18 mouse cellular contexts compared by ENCODE assay signal in the genomic region with DNA sequence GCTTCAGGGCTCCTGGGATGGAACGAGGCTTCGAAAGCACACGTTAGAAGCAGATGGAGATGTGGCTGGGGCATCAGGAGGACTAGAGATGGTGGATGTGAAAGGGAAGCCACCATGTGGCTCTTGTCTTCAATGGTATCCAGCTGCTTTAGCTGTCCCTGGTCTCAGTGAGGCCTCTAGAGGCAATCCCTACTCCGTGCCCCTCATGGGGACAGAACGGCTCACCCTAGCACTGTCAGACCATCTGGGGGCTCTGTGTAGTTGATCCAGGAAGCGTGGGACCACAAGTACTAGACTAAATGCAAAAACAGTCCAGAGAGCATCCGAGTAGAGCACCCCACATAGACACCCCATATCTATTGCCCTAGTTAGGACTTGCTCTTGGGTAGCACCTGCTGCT. TPM values are rescaled to one million over a fixed set of nuclear protein-coding genes. Genes with fewer than 3 reads are reported as not detected.
DNase-seq lines count a peak whose midpoint lies in the region; ATAC-seq and TF ChIP-seq lines count a peak whose summit lies in the region.
"Had no signal": no experiment of that assay in that cellular context is flagged by ENCODE, and none has a peak within 500 bp of the region (broad histone marks: within the 10 kb centered on the region; RNA-seq: fewer than 3 reads in every experiment).

No protein-coding gene starts in this region.

- H3K27me3 ChIP-seq in embryonic facial prominence, embryonic 12.5 days: no peaks in the 10 kb centered on the region
- H3K27me3 ChIP-seq in embryonic facial prominence, embryonic 10.5 days (replicated peaks; ENCODE audit: low read depth, poor library complexity, severe bottlenecking): no peaks in the 10 kb centered on the region
- no peaks in the 10 kb centered on the region for H3K27me3 ChIP-seq in heart, postnatal 0 days (ENCODE audit: control insufficient read depth, insufficient read depth, low read length)
- H3K27me3 ChIP-seq in heart, embryonic 10.5 days (ENCODE audit: insufficient read depth, poor library complexity, severe bottlenecking): no peaks in the 10 kb centered on the region
- H3K27me3 ChIP-seq in lung, embryonic 14.5 days (ENCODE audit: insufficient read depth, low read length): no peaks in the 10 kb centered on the region
- H3K27me3 ChIP-seq in stomach, embryonic 15.5 days (replicated peaks): no peaks in the 10 kb centered on the region
- H3K27me3 ChIP-seq: forebrain, embryonic 13.5 days; midbrain, embryonic 15.5 days had no signal

- 84% methylated on average over 7 of the region's 7 CpGs for WGBS in embryonic facial prominence, embryonic 12.5 days
- 93% methylated on average over 7 of the region's 7 CpGs for WGBS in embryonic facial prominence, embryonic 10.5 days
- WGBS in heart, postnatal 0 days: 71% methylated on average over 7 of the region's 7 CpGs
- WGBS in heart, embryonic 10.5 days: 81% methylated on average over 7 of the region's 7 CpGs
- 81% methylated on average over 7 of the region's 7 CpGs for WGBS in lung, embryonic 14.5 days
- WGBS in lung, adult 2 months: 78% methylated on average over 7 of the region's 7 CpGs
- WGBS in stomach, embryonic 15.5 days: 72% methylated on average over 7 of the region's 7 CpGs

- H3K9ac ChIP-seq in embryonic facial prominence, embryonic 12.5 days: no peak overlapping the region
- H3K9ac ChIP-seq in heart, postnatal 0 days (replicated peaks; ENCODE audit: low read depth, low read length): no peak overlapping the region
- H3K9ac ChIP-seq in lung, embryonic 14.5 days: no peak overlapping the region
- H3K9ac ChIP-seq in stomach, embryonic 15.5 days: no peak overlapping the region
- H3K9ac ChIP-seq: forebrain, embryonic 13.5 days; hindbrain, embryonic 14.5 days; midbrain, embryonic 15.5 days had no signal

- no peak overlapping the region for H3K4me3 ChIP-seq in embryonic facial prominence, embryonic 12.5 days
- no peak overlapping the region for H3K4me3 ChIP-seq in embryonic facial prominence, embryonic 10.5 days
- no peak overlapping the region for H3K4me3 ChIP-seq in heart, postnatal 0 days (ENCODE audit: low read depth, low read length)
- no peak overlapping the region for H3K4me3 ChIP-seq in heart, embryonic 10.5 days
- H3K4me3 ChIP-seq in lung, embryonic 14.5 days (ENCODE audit: low read depth, low read length): no peak overlapping the region
- no peak overlapping the region for H3K4me3 ChIP-seq in lung, adult 2 months (replicated peaks; ENCODE audit: extremely low read depth, low read depth, low read length)
- no peak overlapping the region for H3K4me3 ChIP-seq in stomach, embryonic 15.5 days (replicated peaks)
- H3K4me3 ChIP-seq: erythroblast, embryonic 14.5 days; forebrain, embryonic 13.5 days; midbrain, embryonic 15.5 days; myocyte had no signal

- no peaks in the 10 kb centered on the region for H3K4me1 ChIP-seq in embryonic facial prominence, embryonic 12.5 days
- H3K4me1 ChIP-seq in embryonic facial prominence, embryonic 10.5 days: no peaks in the 10 kb centered on the region
- H3K4me1 ChIP-seq in heart, postnatal 0 days (ENCODE audit: control insufficient read depth, insufficient read depth): no peaks in the 10 kb centered on the region
- H3K4me1 ChIP-seq in heart, embryonic 10.5 days: peaks cover 21% of the 10 kb centered on the region
- no peaks in the 10 kb centered on the region for H3K4me1 ChIP-seq in lung, embryonic 14.5 days (ENCODE audit: insufficient read depth)
- no peaks in the 10 kb centered on the region for H3K4me1 ChIP-seq in lung, adult 2 months (ENCODE audit: control insufficient read depth, insufficient read depth, low read length)
- H3K4me1 ChIP-seq in stomach, embryonic 15.5 days: peaks cover 9% of the 10 kb centered on the region; the same call in 1 of the 2 replicates
- H3K4me1 ChIP-seq: forebrain, embryonic 13.5 days; midbrain, embryonic 15.5 days had no signal

- no peak for DNase-seq in embryonic facial prominence, embryonic 10.5 days (ENCODE audit: low spot score)
- DNase-seq in heart, postnatal 0 days (ENCODE audit: low spot score): no peak
- no peak for DNase-seq in heart, embryonic 10.5 days (ENCODE audit: low spot score)
- DNase-seq in lung, embryonic 14.5 days: no peak
- no peak for DNase-seq in lung, adult 2 months
- no peak for DNase-seq in gastrocnemius, adult 18-20 months (ENCODE audit: low spot score)
- DNase-seq: cerebellum, adult 2 months; cerebellum, postnatal 36 days; kidney, adult 11 months; right cerebral cortex, postnatal 14 days; thymus, postnatal 25 days had no signal

- TF ChIP-seq EP300 in heart, postnatal 0 days (IDR thresholded peaks at IDR 0.05; ENCODE audit: low read depth): no peak

- H3K27ac ChIP-seq in embryonic facial prominence, embryonic 12.5 days: 0 out of 2 replicates have a peak overlapping the region, but pooled peaks have one; percentile 11
- H3K27ac ChIP-seq in embryonic facial prominence, embryonic 10.5 days (replicated peaks): no peak overlapping the region
- H3K27ac ChIP-seq in heart, postnatal 0 days (ENCODE audit: low read depth): peak overlapping the region; percentile 39
- no peak overlapping the region for H3K27ac ChIP-seq in heart, embryonic 10.5 days
- peak overlapping the region; percentile 64 for H3K27ac ChIP-seq in lung, embryonic 14.5 days (ENCODE audit: low read depth)
- H3K27ac ChIP-seq in stomach, embryonic 15.5 days: peak overlapping the region; percentile 77; the same call in 1 of the 2 replicates
- H3K27ac ChIP-seq: forebrain, embryonic 13.5 days; hindbrain, embryonic 14.5 days; midbrain, embryonic 15.5 days had no signal

- TF ChIP-seq POLR2A in lung, adult 2 months (IDR thresholded peaks at IDR 0.05; ENCODE audit: borderline replicate concordance, extremely low read depth, low read depth, low read length): no peak

- TF ChIP-seq CTCF in heart, postnatal 0 days (IDR thresholded peaks at IDR 0.05; ENCODE audit: low read depth): no peak
- no peak for TF ChIP-seq CTCF in lung, embryonic 14.5 days (IDR thresholded peaks at IDR 0.05; ENCODE audit: low read depth)
- no peak for TF ChIP-seq CTCF in lung, adult 2 months (IDR thresholded peaks at IDR 0.05; ENCODE audit: insufficient read depth, low read length)

- ATAC-seq in embryonic facial prominence, embryonic 12.5 days (ENCODE audit: insufficient number of reproducible peaks, insufficient read depth, low FRiP score, low TSS enrichment): peak; percentile 32; the same call in 1 of the 2 replicates
- no peak for ATAC-seq in heart, postnatal 0 days (ENCODE audit: insufficient read depth, low read depth)
- peak; percentile 45; the same call in 1 of the 2 replicates for ATAC-seq in lung, embryonic 14.5 days (ENCODE audit: insufficient read depth)
- ATAC-seq in stomach, embryonic 15.5 days (ENCODE audit: insufficient read depth, low FRiP score, low read depth): peak; percentile 16; the same call in 1 of the 2 replicates
- ATAC-seq: forebrain, embryonic 13.5 days; midbrain, embryonic 15.5 days had no signal

- peaks cover 41% of the 10 kb centered on the region for H3K36me3 ChIP-seq in embryonic facial prominence, embryonic 12.5 days
- peaks cover 79% of the 10 kb centered on the region for H3K36me3 ChIP-seq in embryonic facial prominence, embryonic 10.5 days (replicated peaks)
- no peaks in the 10 kb centered on the region for H3K36me3 ChIP-seq in heart, postnatal 0 days (replicated peaks; ENCODE audit: control insufficient read depth, insufficient read depth, low read length)
- H3K36me3 ChIP-seq in heart, embryonic 10.5 days: peaks cover 11% of the 10 kb centered on the region
- peaks cover 17% of the 10 kb centered on the region for H3K36me3 ChIP-seq in lung, embryonic 14.5 days (ENCODE audit: insufficient read depth)
- H3K36me3 ChIP-seq in stomach, embryonic 15.5 days: peaks cover 3% of the 10 kb centered on the region; the same call in 1 of the 2 replicates

- no peak overlapping the region for H3K4me2 ChIP-seq in embryonic facial prominence, embryonic 12.5 days (replicated peaks)
- no peak overlapping the region for H3K4me2 ChIP-seq in heart, postnatal 0 days (ENCODE audit: low read depth, low read length)
- no peak overlapping the region for H3K4me2 ChIP-seq in lung, embryonic 14.5 days
- H3K4me2 ChIP-seq in stomach, embryonic 15.5 days: no peak overlapping the region
- H3K4me2 ChIP-seq: forebrain, embryonic 13.5 days; hindbrain, embryonic 14.5 days; midbrain, embryonic 15.5 days had no signal

- no peaks in the 10 kb centered on the region for H3K9me3 ChIP-seq in embryonic facial prominence, embryonic 12.5 days
- no peaks in the 10 kb centered on the region for H3K9me3 ChIP-seq in embryonic facial prominence, embryonic 10.5 days
- H3K9me3 ChIP-seq in heart, postnatal 0 days (replicated peaks; ENCODE audit: control insufficient read depth, low read length): no peaks in the 10 kb centered on the region
- H3K9me3 ChIP-seq in heart, embryonic 10.5 days: no peaks in the 10 kb centered on the region
- H3K9me3 ChIP-seq in lung, embryonic 14.5 days (ENCODE audit: low read depth, low read length): no peaks in the 10 kb centered on the region
- H3K9me3 ChIP-seq in stomach, embryonic 15.5 days: no peaks in the 10 kb centered on the region
- H3K9me3 ChIP-seq: forebrain, embryonic 13.5 days; midbrain, embryonic 15.5 days had no signal

RNA-seq across cellular contexts. Expression of a gene that starts 26.3 kb away (rescaled TPM):
- polyA plus RNA-seq in embryonic facial prominence, embryonic 12.5 days (2016; fragmentation: Nextera tagmentation; extraction: Ambion mirVana): 2.3 and 2.4 TPM in 2 replicates
- polyA plus RNA-seq in embryonic facial prominence, embryonic 10.5 days (2016; fragmentation: Nextera tagmentation; extraction: Ambion mirVana): 1.7 TPM in 2 replicates
- total RNA-seq in heart, postnatal 0 days (2014; rRNA removed; ENCODE audit: low replicate concordance): 2.5 and 4.8 TPM in 2 replicates
- 0.19 and 0.31 TPM in 2 replicates for polyA plus RNA-seq in heart, postnatal 0 days (2015; fragmentation: Nextera tagmentation; extraction: Ambion mirVana)
- 0.67 and 1.2 TPM in 2 replicates for polyA plus RNA-seq in heart, embryonic 10.5 days (2016; fragmentation: Nextera tagmentation; extraction: Ambion mirVana)
- 1.4 TPM in 2 replicates for polyA plus RNA-seq in lung, embryonic 14.5 days (2014; fragmentation: Nextera tagmentation; extraction: Ambion mirVana)
- polyA plus RNA-seq in lung, adult 2 months (2012; rRNA removed): 2.8 and 3.0 TPM in 2 replicates
- 1.1 and 1.2 TPM in 2 replicates for polyA plus RNA-seq in stomach, embryonic 15.5 days (2015; fragmentation: Nextera tagmentation; extraction: Ambion mirVana)
- total RNA-seq in gastrocnemius, adult 18-20 months (2021): 1 to 10 TPM in 1 of 2 experiments, under 1 TPM in 1; 0.55 to 1.4 TPM
- polyA plus RNA-seq: erythroblast, embryonic 14.5 days had no signal

Comparison
In these comparisons a context has a peak if more than half of its experiments do, and no peak if none do; other contexts are left out.
1. H3K27ac ChIP-seq: peak in embryonic facial prominence, embryonic 12.5 days (single experiment), heart, postnatal 0 days (single experiment), lung, embryonic 14.5 days (single experiment) and stomach, embryonic 15.5 days (single experiment); none in embryonic facial prominence, embryonic 10.5 days (single experiment) and heart, embryonic 10.5 days (single experiment).